Mouse (Mus musculus): ENCODE results near the gene Kcnh8.

Kcnh8 gene

DNA sequence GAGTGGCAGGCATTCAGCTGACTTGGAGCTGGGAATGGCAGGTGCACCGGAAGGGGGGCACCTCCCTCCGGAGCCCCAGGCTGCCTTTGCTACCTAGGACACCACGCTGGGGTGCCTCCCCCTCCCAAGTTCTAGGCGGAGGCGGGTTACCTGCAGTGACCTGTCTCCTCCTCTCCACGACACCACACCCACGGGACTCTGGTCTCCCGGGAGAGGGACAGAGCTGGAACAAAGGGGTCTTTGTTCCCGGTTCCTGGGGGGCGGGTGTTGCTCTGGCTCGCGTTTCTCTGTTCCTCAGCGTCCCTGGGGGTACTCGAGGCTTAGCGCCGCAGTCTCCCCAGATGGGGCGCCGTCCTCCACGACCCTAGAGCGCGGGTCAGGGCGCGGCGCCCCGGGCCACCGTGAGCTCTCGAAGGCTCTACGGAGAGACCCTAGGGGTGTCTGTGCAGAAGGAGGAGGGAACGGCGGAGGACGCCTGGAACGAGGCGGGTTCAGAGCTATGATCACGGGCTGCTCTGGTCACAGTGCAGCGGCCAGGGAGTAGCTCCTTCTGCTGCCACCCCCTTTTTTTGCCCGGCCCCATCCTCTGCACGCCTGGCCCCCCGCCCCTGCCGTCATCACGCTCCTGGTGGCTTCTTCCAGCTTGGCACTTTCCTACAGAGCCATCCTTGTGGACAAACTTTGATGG, at the start of gene Kcnh8:
TSS of gene Kcnh8 (plus strand) at position 617 of the 688 bp plus-strand sequence.
- DNase-seq (ENCODE audit: low spot score), result no peak

DNA sequence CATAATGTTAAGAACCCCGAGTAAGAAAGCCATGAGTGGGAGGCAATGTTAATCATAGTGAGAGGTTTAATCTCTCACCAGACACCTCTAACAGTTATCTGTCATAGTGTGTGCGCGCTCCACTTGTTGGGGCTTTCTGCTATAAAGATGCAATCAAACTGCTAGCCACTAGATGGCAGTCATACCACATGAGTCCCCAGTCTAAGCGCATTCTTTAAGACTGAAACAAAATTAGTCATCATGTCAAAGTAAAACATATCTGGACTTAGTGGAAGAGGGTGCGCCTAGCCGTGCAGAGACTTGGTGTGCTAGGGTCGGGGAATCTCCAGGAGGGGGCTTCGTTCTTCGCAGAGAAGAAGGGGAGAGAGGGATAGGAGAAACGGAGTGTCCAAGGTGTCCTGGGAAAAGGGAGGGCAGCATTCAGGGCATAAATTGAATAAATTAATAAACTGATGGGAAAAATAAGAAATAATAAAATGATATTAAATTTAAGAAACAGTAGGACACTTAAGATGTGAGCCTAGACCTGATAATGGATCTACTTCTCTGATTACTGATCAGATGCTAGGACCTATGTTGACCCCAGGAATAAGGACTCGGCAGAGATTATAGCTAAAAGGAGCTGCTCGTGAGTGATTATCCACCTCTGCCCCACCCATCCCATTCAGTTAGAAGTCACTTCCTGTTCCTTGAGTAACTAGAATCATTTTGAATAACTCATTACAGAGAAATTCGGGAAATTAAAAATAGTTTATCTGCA, 42.4 kb upstream of the Kcnh8 start:
- peak; percentile 39 for DNase-seq (ENCODE audit: low spot score)

DNA sequence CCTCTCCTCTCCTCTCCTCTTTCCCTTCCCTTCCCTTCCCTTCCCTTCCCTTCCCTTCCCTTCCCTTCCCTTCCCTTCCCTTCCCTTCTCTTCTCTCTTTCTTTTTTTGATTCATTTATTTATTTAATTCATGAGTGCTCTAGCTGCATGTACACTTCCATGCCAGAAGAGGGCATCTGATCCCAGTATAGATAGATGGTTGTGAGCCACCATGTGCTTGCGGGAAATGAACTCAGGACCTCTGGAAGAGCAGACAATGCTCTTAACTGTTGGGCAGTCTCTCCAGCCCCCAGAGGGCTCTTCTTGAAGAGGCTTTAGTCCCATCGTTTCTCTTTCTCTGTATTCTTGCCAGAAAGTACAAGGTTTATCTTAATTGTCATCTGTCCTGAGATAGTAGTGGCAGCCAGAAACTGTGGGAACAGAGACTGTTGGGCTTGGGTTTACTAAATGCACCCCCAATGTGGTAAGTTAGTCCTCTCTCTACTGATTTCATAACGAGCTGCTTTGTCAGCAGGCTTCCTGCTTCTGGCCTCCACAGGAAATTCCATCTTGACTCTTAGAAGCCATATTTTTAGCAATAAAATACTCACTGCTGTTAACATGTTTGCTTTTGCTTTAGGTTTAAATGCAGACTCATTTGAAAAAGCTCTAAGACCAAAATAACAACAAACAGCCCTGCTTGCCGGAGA, 36.9 kb upstream of the Kcnh8 start:
- no peak for DNase-seq (ENCODE audit: low spot score)

DNA sequence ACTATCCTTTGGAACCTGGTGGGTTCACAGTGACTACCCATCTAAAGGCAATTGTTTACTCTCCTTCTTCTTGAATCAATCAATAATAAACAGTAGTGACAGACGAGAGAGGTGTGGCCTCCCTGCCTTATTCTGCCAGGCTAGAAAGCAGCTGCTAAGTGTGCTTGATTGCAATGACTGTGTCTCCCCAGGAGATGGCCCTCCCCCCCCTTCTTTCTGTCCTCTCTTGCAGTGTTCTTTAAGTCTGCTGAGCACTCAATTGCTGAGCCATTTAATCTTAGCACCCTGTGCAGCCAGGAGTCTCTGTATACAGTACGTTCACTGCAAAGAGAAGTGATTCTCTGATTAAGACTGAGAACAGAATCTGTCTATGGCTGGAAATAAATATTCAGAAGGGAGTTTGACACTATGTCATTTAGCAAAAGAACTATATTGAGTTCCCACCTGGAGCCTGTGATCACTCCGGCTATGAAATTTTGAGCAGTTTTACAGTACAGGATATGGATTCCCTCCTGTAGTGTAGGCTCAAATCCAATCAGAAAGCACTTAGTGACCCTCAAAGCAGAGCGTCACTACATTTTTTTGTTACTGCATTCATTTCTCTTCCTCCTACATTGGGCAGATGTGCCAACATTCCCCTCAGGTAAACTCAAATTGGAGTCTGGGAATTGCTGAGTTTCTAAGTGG, 32.8 kb upstream of the Kcnh8 start:
- DNase-seq (ENCODE audit: low spot score), result no peak

DNA sequence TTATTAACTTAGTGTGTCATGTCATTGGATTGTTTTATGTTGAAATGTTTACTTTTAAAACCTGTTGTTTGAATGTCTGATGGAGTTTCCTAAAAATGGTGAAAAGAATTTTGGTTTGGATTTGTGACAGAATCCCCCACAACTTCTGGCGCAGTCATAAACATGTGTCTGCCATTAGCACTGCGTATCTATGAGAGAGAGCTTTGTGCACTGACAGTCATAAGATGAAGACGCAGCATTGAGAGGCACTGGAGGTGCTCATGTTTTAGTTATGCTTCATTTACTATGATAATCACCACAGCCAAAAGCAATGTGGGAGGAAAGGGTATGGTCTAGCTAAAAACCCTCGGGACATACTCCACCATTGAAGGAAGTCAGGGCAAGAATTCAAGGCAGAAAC, 30.3 kb upstream of the Kcnh8 start:
- DNase-seq (ENCODE audit: low spot score), result no peak

DNA sequence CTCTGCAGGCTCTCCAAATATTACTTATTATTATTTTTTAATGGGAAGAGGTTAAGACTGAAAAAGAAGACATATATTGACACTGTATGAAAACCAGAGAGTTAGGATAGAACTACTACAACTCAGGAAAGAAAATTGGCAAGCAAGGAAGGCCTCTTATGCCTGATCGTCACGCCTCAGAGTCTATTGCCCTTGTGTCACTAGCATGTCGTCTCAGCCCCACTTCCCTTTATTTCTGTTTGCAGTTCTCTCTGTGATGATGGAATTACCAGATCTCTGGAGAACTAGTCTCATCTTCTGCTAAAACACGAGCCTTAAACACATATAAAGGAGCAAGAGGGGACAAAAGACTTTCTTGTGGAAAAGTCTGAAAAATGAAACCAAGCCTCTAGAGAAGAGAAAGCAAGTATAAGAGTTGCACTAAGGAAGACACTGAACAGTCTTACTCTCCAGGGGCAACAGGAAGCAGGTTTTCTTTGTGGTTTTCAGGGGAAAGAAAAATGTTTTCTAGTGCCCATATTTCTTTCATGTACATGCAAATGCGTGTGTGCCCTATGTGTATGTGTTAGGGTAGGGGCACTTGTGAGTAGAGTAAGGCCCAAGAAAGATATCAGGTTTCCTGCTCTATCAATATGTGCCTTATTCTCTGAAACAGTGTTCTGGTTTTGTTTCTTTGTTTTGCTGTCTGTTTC, 10.9 kb upstream of the Kcnh8 start:
- no peak for DNase-seq (ENCODE audit: low spot score)

DNA sequence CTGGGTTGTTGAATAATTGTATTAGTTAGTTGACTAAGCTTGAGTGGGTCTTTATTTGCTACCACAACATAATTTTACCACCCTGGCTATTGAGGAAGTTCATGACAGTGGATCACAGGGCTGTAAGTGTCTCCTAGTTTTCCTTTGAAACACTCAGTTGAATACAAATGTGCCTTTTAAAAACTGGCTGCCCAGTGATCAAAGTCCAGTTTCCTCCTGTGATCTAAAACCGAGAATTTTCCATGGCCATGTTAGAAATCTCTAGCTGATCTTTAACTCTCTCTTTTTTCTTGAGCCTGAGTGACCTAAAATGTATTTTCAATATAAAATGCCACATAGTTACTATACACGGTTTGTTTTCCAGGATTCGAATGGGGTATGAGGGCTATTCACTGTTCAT, 3.4 kb upstream of the Kcnh8 start:
- no peak for DNase-seq (ENCODE audit: low spot score)

DNA sequence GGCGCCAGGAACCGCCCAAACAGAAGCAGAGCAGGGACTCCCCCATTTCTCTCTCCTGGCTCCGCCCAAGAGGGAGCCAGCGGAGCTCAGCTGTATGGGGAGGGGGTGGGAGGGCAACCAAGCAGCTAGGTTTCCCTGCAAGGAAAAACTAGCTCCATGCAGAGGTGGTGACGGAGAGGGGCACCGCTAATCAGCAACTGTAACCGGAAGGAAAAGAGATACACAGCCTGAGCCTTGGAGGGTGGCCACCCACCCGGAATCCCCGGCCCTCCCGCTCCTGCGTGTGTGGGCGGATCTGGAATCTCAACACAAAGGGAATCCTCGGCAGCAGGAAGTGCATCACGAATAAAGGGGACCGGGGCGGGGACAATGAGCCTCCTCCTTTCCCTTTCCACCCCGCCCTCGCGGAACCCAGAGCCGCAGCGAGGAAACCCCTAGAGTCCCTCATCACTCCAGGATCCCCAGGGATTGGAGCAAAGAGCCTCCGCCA, 1.6 kb upstream of the Kcnh8 start:
- DNase-seq (ENCODE audit: low spot score), result no peak

DNA sequence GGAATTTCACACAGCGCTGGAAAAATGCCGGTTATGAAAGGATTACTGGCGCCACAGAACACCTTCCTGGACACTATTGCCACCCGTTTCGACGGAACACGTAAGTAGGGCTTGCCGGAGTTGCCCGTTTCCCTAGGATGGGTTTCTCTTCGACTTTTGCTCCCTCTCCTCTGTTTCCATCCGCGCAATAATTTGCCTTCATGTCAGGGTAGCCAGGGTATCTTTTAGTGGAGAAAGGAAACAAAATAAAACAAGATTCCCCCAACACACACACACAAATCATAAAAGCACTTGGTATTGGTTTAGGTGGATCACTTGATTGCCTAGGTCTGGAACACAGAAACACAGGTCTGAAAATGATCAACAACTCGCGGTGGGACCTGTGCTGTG, 267 bp downstream of the Kcnh8 start:
- no peak for DNase-seq (ENCODE audit: low spot score)

DNA sequence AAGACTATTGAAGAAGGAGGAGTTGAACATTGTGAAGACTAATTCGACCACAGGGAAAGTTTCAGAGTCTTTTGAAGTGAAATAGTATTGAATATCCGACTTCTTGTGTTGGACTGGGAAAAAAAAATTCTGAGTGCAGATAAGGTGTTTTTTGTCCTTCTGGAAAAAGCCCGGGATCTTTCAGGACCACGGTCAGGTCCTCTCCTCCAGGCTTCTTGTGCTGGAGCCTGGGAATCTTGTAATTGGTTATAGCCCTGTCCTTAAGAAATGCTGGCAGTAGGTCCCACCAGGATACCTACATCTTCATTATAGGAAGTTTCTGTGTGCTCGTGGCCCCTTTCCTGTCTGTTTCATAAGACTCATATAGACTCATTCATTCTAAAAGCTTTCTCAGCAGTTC, 902 bp downstream of the Kcnh8 start:
- no peak for DNase-seq (ENCODE audit: low spot score)

DNA sequence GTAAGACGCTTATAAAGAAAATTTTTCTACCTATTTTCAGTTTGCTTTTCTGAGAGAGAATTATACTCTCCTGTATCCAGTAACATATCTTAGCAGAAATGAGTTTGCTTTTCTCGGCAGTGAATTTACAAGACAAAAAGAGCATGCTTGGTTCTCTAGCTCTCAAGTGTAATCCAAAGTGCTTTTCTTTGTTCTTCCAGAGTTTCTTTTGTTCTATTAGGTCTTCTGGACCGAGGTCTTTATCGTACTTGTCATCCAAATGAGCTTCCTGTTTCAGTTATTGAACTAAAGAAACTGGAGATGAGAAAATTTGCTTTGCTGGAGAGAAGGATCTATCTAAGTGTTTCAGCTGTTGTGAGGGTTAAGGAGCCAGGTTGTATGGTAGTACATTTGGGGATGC, 8.9 kb downstream of the Kcnh8 start:
- no peak for DNase-seq (ENCODE audit: low spot score)

DNA sequence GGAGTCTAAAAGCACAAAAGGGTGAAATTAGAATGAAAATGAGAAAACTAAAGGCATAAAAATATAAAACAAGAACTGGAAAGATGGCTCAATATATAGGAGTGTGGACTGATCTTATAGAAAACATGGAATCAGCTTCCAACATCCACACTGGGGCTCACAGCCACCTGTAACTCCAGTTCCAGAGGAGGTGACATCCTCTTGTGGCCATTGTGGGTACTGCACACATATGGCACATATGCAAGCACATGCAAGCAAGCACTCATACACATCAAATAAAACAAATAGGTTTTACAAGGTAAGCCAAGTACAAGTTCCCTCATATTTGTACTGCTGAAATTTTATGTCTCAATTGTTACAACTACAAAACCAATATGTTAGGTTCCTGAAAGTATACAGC, 46.7 kb downstream of the Kcnh8 start:
- no peak for DNase-seq (ENCODE audit: low spot score)

DNA sequence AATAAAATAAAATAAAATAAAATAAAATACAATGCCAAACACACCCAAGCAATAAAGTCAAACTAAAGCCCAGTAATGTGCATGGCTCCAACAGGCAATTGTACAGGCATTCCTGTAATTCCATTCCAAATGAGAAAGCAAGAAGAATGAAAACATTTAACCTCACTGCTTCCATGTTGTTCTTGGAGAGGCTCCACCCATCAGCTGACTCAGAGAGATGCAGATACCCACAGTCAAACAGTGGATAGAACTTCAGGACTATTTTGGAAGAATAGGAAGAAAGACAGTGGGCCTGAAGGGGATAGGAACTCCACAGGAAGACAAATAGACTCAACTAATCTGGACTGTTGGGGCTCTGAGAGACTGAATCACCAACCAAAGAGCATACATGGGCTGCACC, 89.5 kb downstream of the Kcnh8 start:
- DNase-seq (ENCODE audit: low spot score), result no peak

DNA sequence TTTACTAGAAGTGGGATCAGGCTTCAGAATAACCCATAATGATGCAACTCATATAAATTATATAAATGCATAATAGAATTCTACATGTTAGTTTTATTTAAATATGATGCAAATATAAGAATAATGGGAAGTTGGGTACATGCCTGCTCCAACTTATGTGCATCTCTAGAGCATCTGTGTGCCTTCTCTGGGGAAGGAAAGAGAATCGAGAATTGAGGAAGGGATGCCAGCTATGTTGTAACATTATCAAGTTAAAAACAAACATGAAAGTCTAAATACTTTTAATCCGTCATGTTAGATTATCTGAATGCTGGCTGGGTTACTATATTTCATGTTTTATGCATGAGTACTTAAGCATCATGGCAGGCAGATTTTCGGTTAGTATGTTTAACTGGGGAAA, 99.4 kb downstream of the Kcnh8 start:
- no peak for DNase-seq (ENCODE audit: low spot score)

DNA sequence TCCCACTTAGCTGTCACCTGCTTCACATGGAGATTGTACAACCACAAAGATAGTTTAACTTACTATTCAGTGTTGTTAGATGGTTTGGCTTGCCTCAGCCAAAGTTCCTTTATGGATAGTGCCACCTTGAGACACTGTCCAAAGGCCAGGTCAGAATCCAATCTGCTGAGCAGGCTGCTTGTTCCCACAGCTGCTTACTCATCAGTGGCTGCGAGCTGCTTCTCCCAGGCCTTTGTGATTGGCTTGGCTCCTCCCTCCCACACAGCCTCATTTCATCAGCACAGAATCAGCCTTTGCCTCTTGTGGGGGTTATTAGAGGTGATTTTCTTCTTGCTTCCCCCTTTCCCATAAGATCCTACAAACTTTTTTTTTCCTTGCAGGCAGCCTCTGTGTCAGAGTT, 109.8 kb downstream of the Kcnh8 start:
- DNase-seq (ENCODE audit: low spot score), result no peak

DNA sequence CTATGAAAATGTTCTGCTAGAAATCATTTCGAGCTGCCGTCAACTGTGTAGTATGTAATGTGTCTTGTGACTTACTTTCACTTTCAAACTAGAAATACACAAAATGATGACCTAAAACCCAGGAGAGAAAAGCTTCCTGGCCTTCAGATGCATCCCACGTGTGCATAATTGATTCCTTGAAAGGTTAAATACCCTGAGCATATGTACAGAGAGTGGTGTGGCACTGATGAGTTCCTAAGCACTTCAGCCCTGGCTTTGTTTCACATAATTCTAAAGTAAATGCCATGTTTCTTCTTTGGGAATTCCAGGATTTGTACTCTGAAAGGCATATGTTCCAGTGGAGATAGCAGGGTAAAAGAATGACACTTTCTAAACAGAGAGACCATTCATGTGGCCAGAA, 119.7 kb downstream of the Kcnh8 start:
- DNase-seq (ENCODE audit: low spot score), result no peak

DNA sequence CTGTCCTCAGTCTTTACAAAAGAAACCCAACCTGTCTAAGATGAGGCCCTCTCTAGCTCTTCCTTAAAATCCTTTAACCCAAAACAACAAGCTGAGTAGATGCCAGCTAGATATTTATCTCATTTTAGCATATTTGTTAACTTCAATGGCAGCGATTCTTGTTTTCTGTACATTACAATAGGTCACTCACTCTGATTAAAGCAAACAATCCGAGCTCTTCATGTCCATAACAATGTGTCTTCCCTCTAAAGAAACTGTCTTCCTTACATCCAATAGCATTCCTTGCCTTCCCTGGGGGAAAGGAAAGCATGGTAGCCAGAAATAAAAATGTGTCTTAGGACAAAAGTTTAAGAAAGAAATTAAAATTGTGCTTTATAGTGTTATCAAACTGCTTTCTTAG, 126.3 kb downstream of the Kcnh8 start:
- DNase-seq (ENCODE audit: low spot score), result no peak

DNA sequence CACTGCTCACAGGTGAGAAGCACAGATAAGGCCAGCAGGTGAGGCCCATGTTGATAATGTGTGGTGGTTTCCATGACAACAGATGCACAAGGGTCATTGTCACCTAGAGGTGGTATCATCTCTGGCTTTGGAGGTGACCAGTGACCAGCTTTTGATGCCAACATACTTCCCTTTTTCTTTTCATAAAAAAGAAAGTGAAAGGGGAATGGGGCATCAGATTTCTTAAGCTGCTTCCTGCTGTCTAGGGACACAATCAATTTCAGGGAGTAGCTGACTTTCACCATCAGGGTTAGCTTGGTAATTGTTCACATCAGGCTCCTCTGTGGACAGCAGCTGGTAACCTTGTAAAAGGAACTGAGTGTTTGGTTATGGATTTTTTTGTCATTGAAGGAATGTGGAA, 135.9 kb downstream of the Kcnh8 start:
- no peak for DNase-seq (ENCODE audit: low spot score)

DNA sequence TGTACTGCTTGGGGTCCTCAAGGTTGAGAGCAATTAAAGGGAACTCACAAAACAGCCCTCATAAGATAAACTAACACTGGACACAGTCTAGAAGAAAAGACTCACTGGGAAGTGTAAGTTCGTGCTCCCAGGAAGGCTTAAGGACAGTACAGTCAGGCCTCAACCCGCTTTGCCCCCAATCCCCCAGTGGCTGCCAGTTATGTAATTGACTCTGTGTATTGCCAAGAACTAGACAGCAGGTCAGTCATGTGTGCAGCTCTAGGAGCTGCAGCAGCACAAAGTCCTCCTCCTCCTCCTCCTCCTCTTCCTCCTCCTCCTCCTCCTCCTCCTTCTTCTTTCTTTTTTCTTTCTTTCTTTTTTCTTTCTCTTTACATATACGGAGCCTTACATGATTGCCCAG, 185.6 kb downstream of the Kcnh8 start:
- DNase-seq (ENCODE audit: low spot score), result no peak

DNA sequence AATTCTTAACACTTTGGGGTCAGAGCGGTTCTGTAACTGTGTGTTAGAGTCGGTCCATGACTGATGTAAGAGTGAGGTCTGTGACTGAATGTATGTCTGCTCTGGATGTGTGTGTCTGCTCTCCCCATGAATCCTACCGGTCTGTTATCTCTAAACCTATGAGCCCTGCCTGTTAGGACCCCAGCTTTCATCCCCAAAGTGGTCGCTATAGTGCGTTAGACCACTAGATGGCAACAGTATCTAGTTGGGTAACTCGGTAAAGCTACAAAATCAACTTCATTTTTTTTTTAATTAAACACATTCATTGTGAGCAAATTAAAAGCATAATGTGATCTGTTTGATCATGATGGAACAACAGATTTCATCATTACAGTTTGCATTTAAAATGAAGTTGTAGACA, 202.0 kb downstream of the Kcnh8 start:
- no peak for DNase-seq (ENCODE audit: low spot score)

DNA sequence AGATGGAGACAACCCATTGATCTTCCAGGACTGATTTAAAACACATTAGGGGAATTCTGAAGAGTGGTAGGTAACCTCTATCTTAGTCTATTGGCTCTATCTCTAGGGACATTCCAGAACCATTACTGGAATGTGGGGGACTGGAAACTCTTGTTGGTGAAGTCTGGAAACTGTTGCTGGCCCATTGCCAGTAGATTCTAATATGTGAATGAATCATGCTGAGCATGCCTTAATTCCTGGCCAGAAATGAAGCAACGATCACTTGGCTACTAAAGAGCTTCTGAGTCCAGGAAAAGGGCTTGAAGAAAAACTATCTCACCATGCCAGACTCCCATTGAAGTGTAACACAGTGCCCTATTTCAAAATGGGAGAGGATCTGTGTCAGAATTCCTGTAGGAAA, 208.3 kb downstream of the Kcnh8 start:
- no peak for DNase-seq (ENCODE audit: low spot score)

DNA sequence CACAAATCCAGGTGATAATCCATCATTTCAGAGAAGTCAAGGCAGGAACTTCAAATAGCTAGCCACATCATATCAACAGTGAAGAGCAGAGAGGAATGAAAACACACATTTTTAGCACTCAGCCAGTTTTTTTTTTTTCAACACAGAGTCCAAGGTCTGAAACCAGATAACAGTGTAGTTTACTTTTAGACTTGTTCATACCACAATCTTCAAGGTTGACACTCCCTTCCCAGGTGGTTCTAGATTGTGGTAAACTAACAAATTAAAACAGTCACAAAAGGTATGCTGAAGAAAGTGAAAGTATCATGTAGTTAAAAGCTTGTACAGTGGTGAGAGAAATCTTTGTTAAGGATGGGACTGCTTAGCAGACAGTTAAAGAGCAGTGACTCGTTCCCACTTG, 216.5 kb downstream of the Kcnh8 start:
- DNase-seq (ENCODE audit: low spot score), result no peak
